In genomic region chr11:93696982-93697541, GRCm38 (mm10) we compare ENCODE assay signal across 18 mouse cellular contexts.
"Had no signal": no experiment of that assay in that cellular context is flagged by ENCODE, and none has a peak within 500 bp of the region (broad histone marks: within the 10 kb centered on the region; RNA-seq: fewer than 3 reads in every experiment).

No protein-coding gene starts in this region.

- DNase-seq: liver; liver, embryonic 13.5 days; liver, postnatal 0 days; midbrain, embryonic 14.5 days; right cerebral cortex, postnatal 14 days; thymus, adult 2 months; thymus, postnatal 25 days; thymus, postnatal 4 days had no signal

- H3K4me2 ChIP-seq: liver, embryonic 11.5 days; liver, embryonic 13.5 days; liver, embryonic 15.5 days; midbrain, embryonic 12.5 days; neural tube, embryonic 13.5 days; neural tube, embryonic 15.5 days; stomach, embryonic 15.5 days had no signal

- H3K27ac ChIP-seq: liver, embryonic 13.5 days; liver, embryonic 15.5 days; midbrain, embryonic 10.5 days; midbrain, embryonic 12.5 days; neural tube, embryonic 13.5 days; neural tube, embryonic 15.5 days; stomach, embryonic 15.5 days; stomach, postnatal 0 days had no signal

- H3K4me1 ChIP-seq: liver, embryonic 13.5 days; liver, embryonic 15.5 days; midbrain, embryonic 10.5 days; midbrain, embryonic 12.5 days; neural tube, embryonic 13.5 days; neural tube, embryonic 15.5 days; stomach, embryonic 15.5 days had no signal

- H3K9ac ChIP-seq: liver, embryonic 13.5 days; liver, embryonic 15.5 days; liver, postnatal 0 days; midbrain, embryonic 12.5 days; neural tube, embryonic 13.5 days; neural tube, embryonic 15.5 days; stomach, embryonic 15.5 days had no signal

- H3K27me3 ChIP-seq: liver, embryonic 13.5 days; liver, embryonic 15.5 days; midbrain, embryonic 12.5 days; neural tube, embryonic 13.5 days; neural tube, embryonic 15.5 days; stomach, embryonic 15.5 days had no signal

- H3K9me3 ChIP-seq: liver, embryonic 13.5 days; liver, embryonic 15.5 days; midbrain, embryonic 10.5 days; midbrain, embryonic 12.5 days; neural tube, embryonic 13.5 days; neural tube, embryonic 15.5 days; stomach, embryonic 15.5 days had no signal

- H3K36me3 ChIP-seq: liver, embryonic 13.5 days; liver, embryonic 15.5 days; midbrain, embryonic 10.5 days; midbrain, embryonic 12.5 days; neural tube, embryonic 13.5 days; neural tube, embryonic 15.5 days; stomach, embryonic 15.5 days had no signal

- H3K4me3 ChIP-seq: liver, embryonic 13.5 days; liver, embryonic 15.5 days; midbrain, embryonic 10.5 days; midbrain, embryonic 12.5 days; myocyte; neural tube, embryonic 13.5 days; neural tube, embryonic 15.5 days; stomach, embryonic 15.5 days had no signal

- ATAC-seq: liver, postnatal 0 days; midbrain, embryonic 16.5 days had no signal
